Comparison of ENCODE assay signal across 31 mouse cellular contexts in genomic region chr12:36302905-36303642, GRCm38 (mm10). TPM values are rescaled to one million over a fixed set of nuclear protein-coding genes. Genes with fewer than 3 reads are reported as not detected.
DNase-seq lines count a peak whose midpoint lies in the region; ATAC-seq and TF ChIP-seq lines count a peak whose summit lies in the region.
"Had no signal": no experiment of that assay in that cellular context is flagged by ENCODE, and none has a peak within 500 bp of the region (broad histone marks: within the 10 kb centered on the region; RNA-seq: fewer than 3 reads in every experiment).

No protein-coding gene starts in this region.

- DNase-seq in forebrain, embryonic 10.5 days (ENCODE audit: extremely low spot score, low spot score) = no peak
- peak; percentile 37 for DNase-seq in MN1 (ENCODE audit: low spot score)
- peak; percentile 57 for DNase-seq in Muller cell, postnatal 12 days (ENCODE audit: inconsistent ontology term)
- DNase-seq in gastrocnemius, adult 2 months = no peak
- DNase-seq: adrenal gland, adult 2 months; cerebellum, adult 18-20 months; gastrocnemius, postnatal 10 days; kidney, adult 2 months; kidney, postnatal 14 days; right cerebral cortex, postnatal 14 days had no signal

- no peak overlapping the region for H3K4me3 ChIP-seq in forebrain, embryonic 15.5 days
- H3K4me3 ChIP-seq in forebrain, embryonic 10.5 days = no peak overlapping the region
- no peak overlapping the region for H3K4me3 ChIP-seq in lung, embryonic 16.5 days (ENCODE audit: low read length)
- no peak overlapping the region for H3K4me3 ChIP-seq in gastrocnemius, adult 2 months
- no peak overlapping the region for H3K4me3 ChIP-seq in kidney, embryonic 15.5 days (replicated peaks)
- H3K4me3 ChIP-seq: heart, embryonic 10.5 days; hindbrain, embryonic 15.5 days; limb, embryonic 15.5 days; midbrain, embryonic 15.5 days; neural tube, embryonic 12.5 days had no signal

- TF ChIP-seq CTCF in gastrocnemius, adult 2 months (IDR thresholded peaks at IDR 0.05) = no peak

- H3K9ac ChIP-seq in forebrain, embryonic 15.5 days (replicated peaks) = no peak overlapping the region
- H3K9ac ChIP-seq in lung, embryonic 16.5 days (ENCODE audit: low read length) = no peak overlapping the region
- H3K9ac ChIP-seq in kidney, embryonic 15.5 days = no peak overlapping the region
- H3K9ac ChIP-seq: hindbrain, embryonic 15.5 days; limb, embryonic 15.5 days; liver, embryonic 14.5 days; midbrain, embryonic 15.5 days; neural tube, embryonic 12.5 days had no signal

- no peaks in the 10 kb centered on the region for H3K36me3 ChIP-seq in forebrain, embryonic 15.5 days
- no peaks in the 10 kb centered on the region for H3K36me3 ChIP-seq in forebrain, embryonic 10.5 days (replicated peaks)
- H3K36me3 ChIP-seq in lung, embryonic 16.5 days (ENCODE audit: control insufficient read depth, insufficient read depth, low read length) = no peaks in the 10 kb centered on the region
- H3K36me3 ChIP-seq in kidney, embryonic 15.5 days = no peaks in the 10 kb centered on the region
- H3K36me3 ChIP-seq: heart, embryonic 10.5 days; hindbrain, embryonic 15.5 days; limb, embryonic 15.5 days; midbrain, embryonic 15.5 days; neural tube, embryonic 12.5 days had no signal

- intact Hi-C loops in gastrocnemius, adult 2 months (cut with DNase I) = no loop called here

- peak overlapping the region; percentile 23; the same call in 1 of the 2 replicates for H3K4me2 ChIP-seq in forebrain, embryonic 15.5 days (replicated peaks)
- H3K4me2 ChIP-seq in lung, embryonic 16.5 days (ENCODE audit: low read depth, low read length) = no peak overlapping the region
- H3K4me2 ChIP-seq in kidney, embryonic 15.5 days = no peak overlapping the region
- H3K4me2 ChIP-seq: hindbrain, embryonic 15.5 days; limb, embryonic 15.5 days; midbrain, embryonic 15.5 days; neural tube, embryonic 12.5 days had no signal

- H3K27ac ChIP-seq in forebrain, embryonic 15.5 days (replicated peaks) = no peak overlapping the region
- H3K27ac ChIP-seq in forebrain, embryonic 10.5 days = no peak overlapping the region
- H3K27ac ChIP-seq in lung, embryonic 16.5 days (ENCODE audit: low read length) = peak overlapping the region; percentile 25; the same call in 1 of the 2 replicates
- no peak overlapping the region for H3K27ac ChIP-seq in gastrocnemius, adult 2 months
- H3K27ac ChIP-seq in kidney, embryonic 15.5 days = no peak overlapping the region
- H3K27ac ChIP-seq: heart, embryonic 10.5 days; hindbrain, embryonic 15.5 days; limb, embryonic 15.5 days; liver, embryonic 14.5 days; macrophage; midbrain, embryonic 15.5 days; neural tube, embryonic 12.5 days had no signal

- H3K9me3 ChIP-seq in forebrain, embryonic 15.5 days = no peaks in the 10 kb centered on the region
- no peaks in the 10 kb centered on the region for H3K9me3 ChIP-seq in forebrain, embryonic 10.5 days
- no peaks in the 10 kb centered on the region for H3K9me3 ChIP-seq in lung, embryonic 16.5 days (ENCODE audit: control insufficient read depth, low read length)
- H3K9me3 ChIP-seq in kidney, embryonic 15.5 days (replicated peaks) = no peaks in the 10 kb centered on the region
- H3K9me3 ChIP-seq: heart, embryonic 10.5 days; hindbrain, embryonic 15.5 days; limb, embryonic 15.5 days; midbrain, embryonic 15.5 days; neural tube, embryonic 12.5 days had no signal

- 67% methylated on average over 8 of the region's 8 CpGs for WGBS in forebrain, embryonic 15.5 days
- 87% methylated on average over 8 of the region's 8 CpGs for WGBS in forebrain, embryonic 10.5 days
- 45% methylated on average over 8 of the region's 8 CpGs for WGBS in lung, embryonic 16.5 days
- 77% methylated on average over 8 of the region's 8 CpGs for WGBS in kidney, embryonic 15.5 days

- H3K4me1 ChIP-seq in forebrain, embryonic 15.5 days = peaks cover 15% of the 10 kb centered on the region; the same call in 1 of the 2 replicates
- H3K4me1 ChIP-seq in forebrain, embryonic 10.5 days = no peaks in the 10 kb centered on the region
- no peaks in the 10 kb centered on the region for H3K4me1 ChIP-seq in lung, embryonic 16.5 days (replicated peaks; ENCODE audit: control insufficient read depth, insufficient read depth, low read length)
- H3K4me1 ChIP-seq in kidney, embryonic 15.5 days = no peaks in the 10 kb centered on the region
- H3K4me1 ChIP-seq: heart, embryonic 10.5 days; hindbrain, embryonic 15.5 days; limb, embryonic 15.5 days; midbrain, embryonic 15.5 days; neural tube, embryonic 12.5 days had no signal

- 0 out of 2 replicates have a peak, but pooled peaks have one; percentile 41 for ATAC-seq in forebrain, embryonic 15.5 days (replicated peaks)
- peak; percentile 70; the same call in 1 of the 2 replicates for ATAC-seq in lung, embryonic 16.5 days (ENCODE audit: low read depth)
- no peak for ATAC-seq in kidney, embryonic 15.5 days (replicated peaks; ENCODE audit: low FRiP score)
- ATAC-seq: midbrain, embryonic 15.5 days had no signal

- H3K27me3 ChIP-seq in forebrain, embryonic 15.5 days = no peaks in the 10 kb centered on the region
- no peaks in the 10 kb centered on the region for H3K27me3 ChIP-seq in forebrain, embryonic 10.5 days (ENCODE audit: poor library complexity, severe bottlenecking)
- H3K27me3 ChIP-seq in lung, embryonic 16.5 days (ENCODE audit: control insufficient read depth, insufficient read depth, low read depth, low read length) = no peaks in the 10 kb centered on the region
- no peaks in the 10 kb centered on the region for H3K27me3 ChIP-seq in kidney, embryonic 15.5 days
- H3K27me3 ChIP-seq: hindbrain, embryonic 15.5 days; limb, embryonic 15.5 days; midbrain, embryonic 15.5 days; neural tube, embryonic 12.5 days had no signal

RNA-seq across cellular contexts. Expression of gene Sostdc1, which starts 10.9 kb away (rescaled TPM):
- polyA plus RNA-seq in forebrain, embryonic 15.5 days (2015; fragmentation: Nextera tagmentation; extraction: Ambion mirVana) = 7.6 and 15.3 TPM in 2 replicates
- 10.2 and 11.4 TPM in 2 replicates for polyA plus RNA-seq in forebrain, embryonic 10.5 days (2016; fragmentation: Nextera tagmentation; extraction: Ambion mirVana)
- polyA plus RNA-seq in lung, embryonic 16.5 days (2015; fragmentation: Nextera tagmentation; extraction: Ambion mirVana) = 2.3 and 3.7 TPM in 2 replicates
- total RNA-seq in gastrocnemius, adult 2 months (2021) = under 1 TPM; 0.13 to 0.20 TPM
- 98.6 and 101 TPM in 2 replicates for polyA plus RNA-seq in kidney, embryonic 15.5 days (2015; fragmentation: Nextera tagmentation; extraction: Ambion mirVana)
- total RNA-seq: common myeloid progenitor, adult 5-6 weeks; granulocyte monocyte progenitor cell, adult 5-6 weeks; hematopoietic stem cell, adult 5-6 weeks had no signal
- polyA plus RNA-seq: macrophage had no signal

RNA-seq across cellular contexts. Expression of gene Lrrc72, which starts 49.9 kb away (rescaled TPM):
- polyA plus RNA-seq in forebrain, embryonic 15.5 days (2015; fragmentation: Nextera tagmentation; extraction: Ambion mirVana) = not detected in 2 replicates
- not detected in 2 replicates for polyA plus RNA-seq in forebrain, embryonic 10.5 days (2016; fragmentation: Nextera tagmentation; extraction: Ambion mirVana)
- polyA plus RNA-seq in lung, embryonic 16.5 days (2015; fragmentation: Nextera tagmentation; extraction: Ambion mirVana) = not detected in 2 replicates
- total RNA-seq in gastrocnemius, adult 2 months (2021) = not detected
- not detected in 2 replicates for polyA plus RNA-seq in kidney, embryonic 15.5 days (2015; fragmentation: Nextera tagmentation; extraction: Ambion mirVana)
- total RNA-seq: adrenal gland, adult 2 months; adrenal gland, postnatal 4 days; common myeloid progenitor, adult 5-6 weeks; gastrocnemius, postnatal 10 days; granulocyte monocyte progenitor cell, adult 5-6 weeks; hematopoietic stem cell, adult 5-6 weeks; layer of hippocampus, adult 8-10 months; left cerebral cortex, adult 18-20 months; left cerebral cortex, postnatal 25 days had no signal
- polyA plus RNA-seq: adrenal gland, adult 2 months; frontal cortex, adult 2 months; heart, embryonic 10.5 days; heart, embryonic 16.5 days; hindbrain, embryonic 15.5 days; intestine, embryonic 14.5 days; kidney, adult 2 months; limb, embryonic 15.5 days; liver, embryonic 14.5 days; macrophage; neural tube, embryonic 12.5 days; urinary bladder, adult 2 months had no signal

Comparison
In these comparisons a context has a peak if more than half of its experiments do, and no peak if none do; other contexts are left out.
1. DNase-seq: peak in MN1 (single experiment) and Muller cell, postnatal 12 days (single experiment); none in forebrain, embryonic 10.5 days (single experiment) and gastrocnemius, adult 2 months (single experiment).